Mouse (Mus musculus) ES-Bruce4 (cell line): ENCODE measurements around the gene Olfr832.
"Not testable (repeated sequence)": the region's sequence is repeated elsewhere in the genome, so short reads cannot be mapped to it uniquely, and the experiment has no call there.

Source experiments
- CTCF ChIP-seq: IDR thresholded peaks from one replicate; pipeline ENCODE4 v1.8.1; 2011; ENCODE audit warnings: low read depth, low read length
- EP300 ChIP-seq: IDR thresholded peaks from 2 replicates; pipeline ENCODE4 v1.6.1; 2011; ENCODE audit warnings: low read depth, low read length; ENCODE audit not compliant: insufficient read depth
- POLR2A ChIP-seq: IDR thresholded peaks from one replicate; pipeline ENCODE4 v1.8.1; 2011; ENCODE audit warnings: low read length; ENCODE audit not compliant: insufficient read depth

- TF ChIP-seq CTCF, POLR2A, EP300: not testable (repeated sequence)
These were observed at the start of gene Olfr832 for GRCm38 (mm10) chr9:18936822-18937221.
